7 mouse cellular contexts compared by ENCODE assay signal in the genomic region with DNA sequence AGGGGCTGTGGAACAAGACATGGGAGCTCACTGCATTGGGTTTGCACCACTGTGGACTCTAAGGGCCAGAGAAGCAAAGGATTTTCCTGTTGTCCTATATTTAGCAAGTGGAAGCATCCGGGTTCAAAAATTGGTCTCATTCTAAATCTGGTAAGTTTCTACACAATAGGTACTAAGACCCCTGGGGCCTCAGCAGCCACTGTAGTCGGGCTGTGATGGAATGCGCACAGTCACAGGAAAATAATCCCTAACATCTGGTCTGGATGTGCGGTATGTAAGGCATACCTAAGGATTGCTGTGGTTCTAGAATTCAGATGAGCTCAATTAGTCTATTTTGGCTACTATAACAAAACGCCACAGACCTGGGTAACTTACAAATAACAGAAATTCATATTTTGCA.
"Had no signal": no experiment of that assay in that cellular context is flagged by ENCODE, and none has a peak within 500 bp of the region (broad histone marks: within the 10 kb centered on the region; RNA-seq: fewer than 3 reads in every experiment).

No protein-coding gene starts in this region.

- H3K27me3 ChIP-seq: limb, embryonic 12.5 days; midbrain, embryonic 12.5 days; neural tube, embryonic 13.5 days had no signal

- ATAC-seq: midbrain, embryonic 16.5 days had no signal

- H3K9ac ChIP-seq: limb, embryonic 12.5 days; liver, embryonic 14.5 days; midbrain, embryonic 12.5 days; neural tube, embryonic 13.5 days had no signal

- H3K27ac ChIP-seq: limb, embryonic 12.5 days; liver, embryonic 14.5 days; midbrain, embryonic 12.5 days; neural tube, embryonic 13.5 days had no signal

- H3K9me3 ChIP-seq: limb, embryonic 12.5 days; midbrain, embryonic 12.5 days; neural tube, embryonic 13.5 days had no signal

- H3K36me3 ChIP-seq: limb, embryonic 12.5 days; midbrain, embryonic 12.5 days; neural tube, embryonic 13.5 days had no signal

- H3K4me3 ChIP-seq: limb, embryonic 12.5 days; midbrain, embryonic 12.5 days; neural tube, embryonic 13.5 days had no signal

- DNase-seq: layer of hippocampus, adult 9-11 months; layer of hippocampus, postnatal 36 days had no signal

- H3K4me2 ChIP-seq: limb, embryonic 12.5 days; midbrain, embryonic 12.5 days; neural tube, embryonic 13.5 days had no signal
